22 mouse cellular contexts compared by ENCODE assay signal in genomic region chr17:50460301-50460700, GRCm38 (mm10).
"Had no signal": no experiment of that assay in that cellular context is flagged by ENCODE, and none has a peak within 500 bp of the region (broad histone marks: within the 10 kb centered on the region; RNA-seq: fewer than 3 reads in every experiment).

No protein-coding gene starts in this region.

- H3K9me3 ChIP-seq: limb, embryonic 10.5 days; limb, embryonic 13.5 days; liver, embryonic 12.5 days; liver, embryonic 15.5 days; lung, embryonic 15.5 days; megakaryocyte, embryonic 14.5 days; midbrain, embryonic 10.5 days; midbrain, embryonic 13.5 days; neural tube, embryonic 12.5 days; neural tube, embryonic 15.5 days had no signal

- H3K9ac ChIP-seq: limb, embryonic 13.5 days; liver, embryonic 12.5 days; liver, embryonic 15.5 days; lung, embryonic 15.5 days; midbrain, embryonic 13.5 days; neural tube, embryonic 12.5 days; neural tube, embryonic 15.5 days had no signal

- H3K4me1 ChIP-seq: limb, embryonic 13.5 days; lung, embryonic 15.5 days; midbrain, embryonic 10.5 days; midbrain, embryonic 13.5 days; neural tube, embryonic 12.5 days; neural tube, embryonic 15.5 days had no signal

- DNase-seq: kidney, adult 9 months; kidney, postnatal 14 days; kidney, postnatal 4 days; layer of hippocampus, adult 9-11 months; liver; lung, adult 18-20 months; lung, postnatal 10 days; lung, postnatal 36 days; right cerebral cortex, postnatal 25 days; thymus, adult 2 months; thymus, postnatal 14 days; thymus, postnatal 4 days had no signal

- H3K36me3 ChIP-seq: limb, embryonic 10.5 days; limb, embryonic 13.5 days; liver, embryonic 12.5 days; liver, embryonic 15.5 days; lung, embryonic 15.5 days; midbrain, embryonic 10.5 days; midbrain, embryonic 13.5 days; neural tube, embryonic 12.5 days; neural tube, embryonic 15.5 days had no signal

- H3K4me3 ChIP-seq: limb, embryonic 10.5 days; limb, embryonic 13.5 days; liver, embryonic 12.5 days; liver, embryonic 15.5 days; lung, embryonic 15.5 days; megakaryocyte, embryonic 14.5 days; midbrain, embryonic 10.5 days; midbrain, embryonic 13.5 days; neural tube, embryonic 12.5 days; neural tube, embryonic 15.5 days had no signal

- H3K27ac ChIP-seq: limb, embryonic 10.5 days; limb, embryonic 13.5 days; liver, embryonic 12.5 days; liver, embryonic 15.5 days; lung, embryonic 15.5 days; midbrain, embryonic 10.5 days; midbrain, embryonic 13.5 days; neural tube, embryonic 12.5 days; neural tube, embryonic 15.5 days had no signal

- ATAC-seq: liver, embryonic 12.5 days; midbrain, embryonic 13.5 days had no signal

- H3K4me2 ChIP-seq: limb, embryonic 13.5 days; liver, embryonic 12.5 days; liver, embryonic 15.5 days; lung, embryonic 15.5 days; midbrain, embryonic 13.5 days; neural tube, embryonic 12.5 days; neural tube, embryonic 15.5 days had no signal

- H3K27me3 ChIP-seq: limb, embryonic 13.5 days; liver, embryonic 12.5 days; liver, embryonic 15.5 days; lung, embryonic 15.5 days; megakaryocyte, embryonic 14.5 days; midbrain, embryonic 13.5 days; neural tube, embryonic 12.5 days; neural tube, embryonic 15.5 days had no signal
